Mouse (Mus musculus): ENCODE results near the gene Il16. TPM values are rescaled to one million over a fixed set of nuclear protein-coding genes. Genes with fewer than 3 reads are reported as not detected.

The Il16 gene
- polyA plus RNA-seq, 1 experiment, result 0.11 TPM

GRCm38 (mm10) chr7:83678506-83678905, 67.0 kb downstream of the Il16 start:
- no peak for TF ChIP-seq POLR2AphosphoS2 (IDR thresholded peaks at IDR 0.05; ENCODE audit: insufficient read length, low read depth)
- no peak for TF ChIP-seq POLR2A (IDR thresholded peaks at IDR 0.05; ENCODE audit: insufficient read length, low read depth)
- no peak for TF ChIP-seq E2F4 (IDR thresholded peaks at IDR 0.05; ENCODE audit: insufficient read depth)
- TF ChIP-seq MYOD1 (IDR thresholded peaks at IDR 0.05; ENCODE audit: control insufficient read depth in 1 of 3, insufficient read length in 2 of 3, low read depth in 2 of 3), result no peak
- no peak for TF ChIP-seq TCF3 (IDR thresholded peaks at IDR 0.05; ENCODE audit: insufficient read length, low read depth)
- no peak for TF ChIP-seq MAX (IDR thresholded peaks at IDR 0.05; ENCODE audit: low read depth)
- TF ChIP-seq SRF (IDR thresholded peaks at IDR 0.05; ENCODE audit: control insufficient read depth, insufficient read length, low read depth), result no peak
- TF ChIP-seq CEBPB (IDR thresholded peaks at IDR 0.05; ENCODE audit: insufficient read depth, poor library complexity, severe bottlenecking), result no peak
- no peak for TF ChIP-seq MYOG (IDR thresholded peaks at IDR 0.05; ENCODE audit: control insufficient read depth in 1 of 3, insufficient read depth in 1 of 3, insufficient read length in 2 of 3, low read depth in 2 of 3)
- no peak for TF ChIP-seq REST (IDR thresholded peaks at IDR 0.05; ENCODE audit: insufficient read depth, insufficient read length)
- no peak for TF ChIP-seq USF1 (IDR thresholded peaks at IDR 0.05; ENCODE audit: low read depth)
- TF ChIP-seq TCF12 (IDR thresholded peaks at IDR 0.05; ENCODE audit: insufficient read depth, poor library complexity, severe bottlenecking), result no peak
- no peaks in the 10 kb centered on the region for H3K79me2 ChIP-seq (ENCODE audit: control insufficient read depth, insufficient read depth)
- H3K4me2 ChIP-seq (ENCODE audit: low read depth), result no peak overlapping the region
- no peaks in the 10 kb centered on the region for H3K36me3 ChIP-seq (ENCODE audit: control insufficient read depth, insufficient read depth)
- H3K27me3 ChIP-seq (ENCODE audit: control insufficient read depth, insufficient read depth, insufficient read length), result peaks cover 3% of the 10 kb centered on the region
- H3K4me3 ChIP-seq, result no peak overlapping the region
- no peak overlapping the region for H3ac ChIP-seq (ENCODE audit: control insufficient read depth, insufficient read length)

- TF ChIP-seq SRF (IDR thresholded peaks at IDR 0.05; ENCODE audit: control insufficient read depth, insufficient read length, low read depth) (no peak), TCF3 (IDR thresholded peaks at IDR 0.05; ENCODE audit: insufficient read length, low read depth) (no peak), MYOG (IDR thresholded peaks at IDR 0.05; ENCODE audit: control insufficient read depth in 1 of 3, insufficient read depth in 1 of 3, insufficient read length in 2 of 3, low read depth in 2 of 3) (no peak), E2F4 (IDR thresholded peaks at IDR 0.05; ENCODE audit: insufficient read depth) (no peak)
- H3K79me2 ChIP-seq (ENCODE audit: control insufficient read depth, insufficient read depth), result no peaks in the 10 kb centered on the region
- H3K4me3 ChIP-seq, result no peak overlapping the region
- no peaks in the 10 kb centered on the region for H3K36me3 ChIP-seq (ENCODE audit: control insufficient read depth, insufficient read depth)
- no peak overlapping the region for H3ac ChIP-seq (ENCODE audit: control insufficient read depth, insufficient read length)
- H3K4me2 ChIP-seq (ENCODE audit: low read depth), result no peak overlapping the region
- peaks cover 3% of the 10 kb centered on the region for H3K27me3 ChIP-seq (ENCODE audit: control insufficient read depth, insufficient read depth, insufficient read length)
These were observed 68.2 kb downstream of the Il16 start for GRCm38 (mm10) chr7:83677296-83677695.

- TF ChIP-seq SRF (IDR thresholded peaks at IDR 0.05; ENCODE audit: control insufficient read depth, insufficient read length, low read depth), result no peak
- TF ChIP-seq MYOG (IDR thresholded peaks at IDR 0.05; ENCODE audit: control insufficient read depth in 1 of 3, insufficient read depth in 1 of 3, insufficient read length in 2 of 3, low read depth in 2 of 3), result no peak
- no peak for TF ChIP-seq CEBPB (IDR thresholded peaks at IDR 0.05; ENCODE audit: insufficient read depth, poor library complexity, severe bottlenecking)
- no peak for TF ChIP-seq MYOD1 (IDR thresholded peaks at IDR 0.05; ENCODE audit: control insufficient read depth in 1 of 3, insufficient read length in 2 of 3, low read depth in 2 of 3)
- TF ChIP-seq POLR2AphosphoS2 (IDR thresholded peaks at IDR 0.05; ENCODE audit: insufficient read length, low read depth), result no peak
- no peak for TF ChIP-seq POLR2A (IDR thresholded peaks at IDR 0.05; ENCODE audit: insufficient read length, low read depth)
- TF ChIP-seq MAX (IDR thresholded peaks at IDR 0.05; ENCODE audit: low read depth), result no peak
- no peak for TF ChIP-seq TCF3 (IDR thresholded peaks at IDR 0.05; ENCODE audit: insufficient read length, low read depth)
- TF ChIP-seq E2F4 (IDR thresholded peaks at IDR 0.05; ENCODE audit: insufficient read depth), result no peak
- TF ChIP-seq TCF12 (IDR thresholded peaks at IDR 0.05; ENCODE audit: insufficient read depth, poor library complexity, severe bottlenecking), result no peak
- no peak for TF ChIP-seq REST (IDR thresholded peaks at IDR 0.05; ENCODE audit: insufficient read depth, insufficient read length)
- no peak for TF ChIP-seq USF1 (IDR thresholded peaks at IDR 0.05; ENCODE audit: low read depth)
- Histone ChIP-seq H3K36me3 (ENCODE audit: control insufficient read depth, insufficient read depth) (no peaks in the 10 kb centered on the region), H3ac (ENCODE audit: control insufficient read depth, insufficient read length) (no peak overlapping the region), H3K79me2 (ENCODE audit: control insufficient read depth, insufficient read depth) (no peaks in the 10 kb centered on the region), H3K4me2 (ENCODE audit: low read depth) (no peak overlapping the region), H3K4me3 (no peak overlapping the region), H3K27me3 (ENCODE audit: control insufficient read depth, insufficient read depth, insufficient read length) (peaks cover 3% of the 10 kb centered on the region)
These were observed 69.8 kb downstream of the Il16 start for GRCm38 (mm10) chr7:83675545-83676254.

- no peaks in the 10 kb centered on the region for H3K36me3 ChIP-seq (ENCODE audit: control insufficient read depth, insufficient read depth)
- no peak overlapping the region for H3K4me2 ChIP-seq (ENCODE audit: low read depth)
- no peak overlapping the region for H3K4me3 ChIP-seq
- no peaks in the 10 kb centered on the region for H3K79me2 ChIP-seq (ENCODE audit: control insufficient read depth, insufficient read depth)
- H3K27me3 ChIP-seq (ENCODE audit: control insufficient read depth, insufficient read depth, insufficient read length), result no peaks in the 10 kb centered on the region
- no peak overlapping the region for H3ac ChIP-seq (ENCODE audit: control insufficient read depth, insufficient read length)
- TF ChIP-seq MYOD1 (IDR thresholded peaks at IDR 0.05; ENCODE audit: control insufficient read depth in 1 of 3, insufficient read length in 2 of 3, low read depth in 2 of 3) (no peak), REST (IDR thresholded peaks at IDR 0.05; ENCODE audit: insufficient read depth, insufficient read length) (no peak), TCF12 (IDR thresholded peaks at IDR 0.05; ENCODE audit: insufficient read depth, poor library complexity, severe bottlenecking) (no peak), USF1 (IDR thresholded peaks at IDR 0.05; ENCODE audit: low read depth) (no peak), E2F4 (IDR thresholded peaks at IDR 0.05; ENCODE audit: insufficient read depth) (no peak), MAX (IDR thresholded peaks at IDR 0.05; ENCODE audit: low read depth) (no peak), SRF (IDR thresholded peaks at IDR 0.05; ENCODE audit: control insufficient read depth, insufficient read length, low read depth) (no peak), MYOG (IDR thresholded peaks at IDR 0.05; ENCODE audit: control insufficient read depth in 1 of 3, insufficient read depth in 1 of 3, insufficient read length in 2 of 3, low read depth in 2 of 3) (no peak), POLR2A (IDR thresholded peaks at IDR 0.05; ENCODE audit: insufficient read length, low read depth) (no peak), CEBPB (IDR thresholded peaks at IDR 0.05; ENCODE audit: insufficient read depth, poor library complexity, severe bottlenecking) (no peak), TCF3 (IDR thresholded peaks at IDR 0.05; ENCODE audit: insufficient read length, low read depth) (no peak), POLR2AphosphoS2 (IDR thresholded peaks at IDR 0.05; ENCODE audit: insufficient read length, low read depth) (no peak)
These were observed 74.0 kb downstream of the Il16 start for GRCm38 (mm10) chr7:83671573-83671972.

Measured in myocyte (in vitro differentiated cells).